Mouse (Mus musculus): Measurements from ENCODE around the gene Pth1r. TPM values are rescaled to one million over a fixed set of nuclear protein-coding genes. Genes with fewer than 3 reads are reported as not detected.

Gene Pth1r
- polyA plus RNA-seq, 1 experiment from 2014 or later, result 35.7 TPM

- H3K4me3 ChIP-seq, result no peak overlapping the region
- H3K27me3 ChIP-seq, result no peaks in the 10 kb centered on the region
- H3K9me3 ChIP-seq, result no peaks in the 10 kb centered on the region
- 93% methylated on average over 6 of the region's 6 CpGs for WGBS
- no peak overlapping the region for H3K9ac ChIP-seq (replicated peaks)
- no peaks in the 10 kb centered on the region for H3K4me1 ChIP-seq
- H3K36me3 ChIP-seq, result peaks cover 29% of the 10 kb centered on the region
- no peak overlapping the region for H3K4me2 ChIP-seq (replicated peaks)
- H3K27ac ChIP-seq (replicated peaks), result no peak overlapping the region
- no peak for ATAC-seq (ENCODE audit: low FRiP score, low read depth)
Observed at GRCm38 (mm10) chr9:110711996-110712395, 34.9 kb downstream of the Pth1r start.

GRCm38 (mm10) chr9:110711532-110711931 lies 35.4 kb downstream of the Pth1r start:
- 100% methylated on average over 1 of the region's 1 CpGs for WGBS
- Histone ChIP-seq H3K4me2 (replicated peaks) (no peak overlapping the region), H3K27ac (replicated peaks) (no peak overlapping the region), H3K9me3 (no peaks in the 10 kb centered on the region), H3K4me3 (no peak overlapping the region), H3K9ac (replicated peaks) (no peak overlapping the region), H3K4me1 (no peaks in the 10 kb centered on the region), H3K27me3 (no peaks in the 10 kb centered on the region), H3K36me3 (peaks cover 29% of the 10 kb centered on the region)
- no peak for ATAC-seq (ENCODE audit: low FRiP score, low read depth)

- peak; percentile 74 for ATAC-seq (ENCODE audit: low FRiP score, low read depth)
- WGBS, result 44% methylated on average over 5 of the region's 5 CpGs
- no peak overlapping the region for H3K27ac ChIP-seq (replicated peaks)
- 0 out of 2 replicates have a peak overlapping the region, but pooled peaks have one; percentile 24 for H3K9ac ChIP-seq (replicated peaks)
- peaks cover 26% of the 10 kb centered on the region for H3K36me3 ChIP-seq
- H3K4me2 ChIP-seq (replicated peaks), result no peak overlapping the region
- no peaks in the 10 kb centered on the region for H3K4me1 ChIP-seq
- H3K9me3 ChIP-seq, result no peaks in the 10 kb centered on the region
- no peaks in the 10 kb centered on the region for H3K27me3 ChIP-seq
- no peak overlapping the region for H3K4me3 ChIP-seq
Observed at GRCm38 (mm10) chr9:110709640-110710258, 37.2 kb downstream of the Pth1r start.

- H3K4me1 ChIP-seq, result no peaks in the 10 kb centered on the region
- no peak for ATAC-seq (ENCODE audit: low FRiP score, low read depth)
- 83% methylated on average over 5 of the region's 5 CpGs for WGBS
- H3K9ac ChIP-seq (replicated peaks), result no peak overlapping the region
- H3K27me3 ChIP-seq, result no peaks in the 10 kb centered on the region
- no peaks in the 10 kb centered on the region for H3K9me3 ChIP-seq
- H3K36me3 ChIP-seq, result peaks cover 14% of the 10 kb centered on the region
- no peak overlapping the region for H3K4me3 ChIP-seq
- H3K4me2 ChIP-seq (replicated peaks), result no peak overlapping the region
- no peak overlapping the region for H3K27ac ChIP-seq (replicated peaks)
Observed at GRCm38 (mm10) chr9:110706784-110707183, 40.2 kb downstream of the Pth1r start.

- 94% methylated on average over 6 of the region's 6 CpGs for WGBS
- H3K9ac ChIP-seq (replicated peaks), result no peak overlapping the region
- H3K27me3 ChIP-seq, result no peaks in the 10 kb centered on the region
- H3K4me1 ChIP-seq, result no peaks in the 10 kb centered on the region
- ATAC-seq (ENCODE audit: low FRiP score, low read depth), result no peak
- no peak overlapping the region for H3K4me3 ChIP-seq
- no peak overlapping the region for H3K4me2 ChIP-seq (replicated peaks)
- H3K9me3 ChIP-seq, result no peaks in the 10 kb centered on the region
- H3K27ac ChIP-seq (replicated peaks), result no peak overlapping the region
- 0 out of 2 replicates have a peak, but pooled peaks cover 3% of the 10 kb centered on the region for H3K36me3 ChIP-seq
Observed at GRCm38 (mm10) chr9:110703951-110704350, 43.0 kb downstream of the Pth1r start.

- no peak overlapping the region for H3K4me2 ChIP-seq (replicated peaks)
- no peak overlapping the region for H3K4me3 ChIP-seq
- H3K36me3 ChIP-seq, result 0 out of 2 replicates have a peak, but pooled peaks cover 1% of the 10 kb centered on the region
- H3K9ac ChIP-seq (replicated peaks), result no peak overlapping the region
- H3K4me1 ChIP-seq, result no peaks in the 10 kb centered on the region
- no peak overlapping the region for H3K27ac ChIP-seq (replicated peaks)
- no peaks in the 10 kb centered on the region for H3K9me3 ChIP-seq
- whole genome bisulfite sequencing, result 93% methylated on average over 1 of the region's 1 CpGs
- no peaks in the 10 kb centered on the region for H3K27me3 ChIP-seq
- ATAC-seq (ENCODE audit: low FRiP score, low read depth), result no peak
Observed at GRCm38 (mm10) chr9:110702848-110703247, 44.1 kb downstream of the Pth1r start.

GRCm38 (mm10) chr9:110701114-110702032 lies 45.6 kb downstream of the Pth1r start:
- WGBS, result 75% methylated on average over 11 of the region's 12 CpGs
- H3K27me3 ChIP-seq, result no peaks in the 10 kb centered on the region
- ATAC-seq (ENCODE audit: low FRiP score, low read depth), result no peak

GRCm38 (mm10) chr9:110699574-110699973 lies 47.4 kb downstream of the Pth1r start:
- H3K4me2 ChIP-seq (replicated peaks), result no peak overlapping the region
- no peak overlapping the region for H3K27ac ChIP-seq (replicated peaks)
- H3K9ac ChIP-seq (replicated peaks), result no peak overlapping the region
- 91% methylated on average over 3 of the region's 3 CpGs for WGBS
- no peak for ATAC-seq (ENCODE audit: low FRiP score, low read depth)
- H3K4me1 ChIP-seq, result no peaks in the 10 kb centered on the region
- no peaks in the 10 kb centered on the region for H3K27me3 ChIP-seq
- no peaks in the 10 kb centered on the region for H3K9me3 ChIP-seq
- H3K4me3 ChIP-seq, result no peak overlapping the region
- peaks cover 12% of the 10 kb centered on the region; the same call in 1 of the 2 replicates for H3K36me3 ChIP-seq

More at GRCm38 (mm10) chr9:110701114-110702032, 45.6 kb downstream of the Pth1r start:
- Histone ChIP-seq H3K27ac (replicated peaks) (no peak overlapping the region), H3K4me3 (no peak overlapping the region), H3K4me2 (replicated peaks) (no peak overlapping the region), H3K36me3 (0 out of 2 replicates have a peak, but pooled peaks cover under 1% of the 10 kb centered on the region), H3K4me1 (no peaks in the 10 kb centered on the region), H3K9me3 (no peaks in the 10 kb centered on the region), H3K9ac (replicated peaks) (no peak overlapping the region)

GRCm38 (mm10) chr9:110697465-110697864 lies 49.5 kb downstream of the Pth1r start:
- Histone ChIP-seq H3K4me3 (no peak overlapping the region), H3K4me2 (replicated peaks) (no peak overlapping the region), H3K27ac (replicated peaks) (no peak overlapping the region), H3K4me1 (no peaks in the 10 kb centered on the region), H3K36me3 (peaks cover 18% of the 10 kb centered on the region; the same call in 1 of the 2 replicates), H3K27me3 (no peaks in the 10 kb centered on the region), H3K9ac (replicated peaks) (no peak overlapping the region), H3K9me3 (no peaks in the 10 kb centered on the region)
- WGBS, result 85% methylated on average over 3 of the region's 3 CpGs
- no peak for ATAC-seq (ENCODE audit: low FRiP score, low read depth)

- no peak for ATAC-seq (ENCODE audit: low FRiP score, low read depth)
- WGBS, result 96% methylated on average over 5 of the region's 5 CpGs
- Histone ChIP-seq H3K27ac (replicated peaks) (no peak overlapping the region), H3K9ac (replicated peaks) (no peak overlapping the region), H3K27me3 (no peaks in the 10 kb centered on the region), H3K4me1 (no peaks in the 10 kb centered on the region), H3K4me2 (replicated peaks) (no peak overlapping the region), H3K4me3 (no peak overlapping the region), H3K36me3 (peaks cover 18% of the 10 kb centered on the region; the same call in 1 of the 2 replicates), H3K9me3 (no peaks in the 10 kb centered on the region)
Observed at GRCm38 (mm10) chr9:110696427-110696826, 50.5 kb downstream of the Pth1r start.

- Histone ChIP-seq H3K27me3 (no peaks in the 10 kb centered on the region), H3K36me3 (peaks cover 18% of the 10 kb centered on the region; the same call in 1 of the 2 replicates), H3K9me3 (no peaks in the 10 kb centered on the region), H3K27ac (replicated peaks) (no peak overlapping the region), H3K4me2 (replicated peaks) (no peak overlapping the region), H3K4me1 (no peaks in the 10 kb centered on the region), H3K9ac (replicated peaks) (no peak overlapping the region), H3K4me3 (no peak overlapping the region)
- WGBS, result 90% methylated on average over 4 of the region's 4 CpGs
- ATAC-seq (ENCODE audit: low FRiP score, low read depth), result no peak
Observed at GRCm38 (mm10) chr9:110695165-110695755, 51.7 kb downstream of the Pth1r start.
